ENCODE assay signal across 20 mouse cellular contexts in genomic region chr8:46270741-46271140, GRCm38 (mm10). TPM values are rescaled to one million over a fixed set of nuclear protein-coding genes. Genes with fewer than 3 reads are reported as not detected.
DNase-seq lines count a peak whose midpoint lies in the region; ATAC-seq and TF ChIP-seq lines count a peak whose summit lies in the region.
"Had no signal": no experiment of that assay in that cellular context is flagged by ENCODE, and none has a peak within 500 bp of the region (broad histone marks: within the 10 kb centered on the region; RNA-seq: fewer than 3 reads in every experiment).

No protein-coding gene starts in this region.

- intact Hi-C loops in left cerebral cortex, postnatal 4 days (cut with DNase I) = no loop called here

- H3K36me3 ChIP-seq in forebrain, postnatal 0 days (ENCODE audit: insufficient read depth) = no peaks in the 10 kb centered on the region
- H3K36me3 ChIP-seq in forebrain, embryonic 12.5 days (replicated peaks) = no peaks in the 10 kb centered on the region
- no peaks in the 10 kb centered on the region for H3K36me3 ChIP-seq in heart, embryonic 15.5 days
- H3K36me3 ChIP-seq: hindbrain, embryonic 10.5 days; limb, embryonic 15.5 days; midbrain, embryonic 12.5 days had no signal

- no peak overlapping the region for H3K4me3 ChIP-seq in forebrain, postnatal 0 days (ENCODE audit: low read depth, low read length)
- H3K4me3 ChIP-seq in forebrain, embryonic 12.5 days (replicated peaks) = no peak overlapping the region
- H3K4me3 ChIP-seq in heart, embryonic 15.5 days = no peak overlapping the region
- H3K4me3 ChIP-seq: hindbrain, embryonic 10.5 days; limb, embryonic 15.5 days; midbrain, embryonic 12.5 days had no signal

- no peaks in the 10 kb centered on the region for H3K4me1 ChIP-seq in forebrain, postnatal 0 days (ENCODE audit: insufficient read depth)
- peaks cover 22% of the 10 kb centered on the region for H3K4me1 ChIP-seq in forebrain, embryonic 12.5 days
- peaks cover 4% of the 10 kb centered on the region; the same call in 1 of the 2 replicates for H3K4me1 ChIP-seq in heart, embryonic 15.5 days (replicated peaks)
- H3K4me1 ChIP-seq: limb, embryonic 15.5 days had no signal

- peak; percentile 17 for DNase-seq in forebrain, postnatal 0 days
- peak; percentile 17 for DNase-seq in left cerebral cortex, postnatal 4 days
- DNase-seq in left cerebral cortex, adult 18-20 months (ENCODE audit: low spot score in 2 of 2) = no peak
- peak; percentile 18 to 50 for DNase-seq in kidney, postnatal 36 days
- no peak for DNase-seq in adrenal gland, postnatal 10 days
- DNase-seq in neural tube, embryonic 10.5 days (ENCODE audit: extremely low spot score, low spot score) = no peak
- DNase-seq: lung, adult 18-20 months; lung, postnatal 4 days; right cerebral cortex, adult 18-20 months; thymus, postnatal 14 days had no signal

- no peak for TF ChIP-seq CTCF in forebrain, postnatal 0 days (IDR thresholded peaks at IDR 0.05; ENCODE audit: low read depth)

- WGBS in forebrain, postnatal 0 days = 30% methylated on average over 6 of the region's 6 CpGs
- WGBS in forebrain, embryonic 12.5 days = 27% methylated on average over 6 of the region's 6 CpGs
- WGBS in heart, embryonic 15.5 days = 37% methylated on average over 6 of the region's 6 CpGs

- H3K9me3 ChIP-seq in forebrain, postnatal 0 days (ENCODE audit: low read length) = no peaks in the 10 kb centered on the region
- no peaks in the 10 kb centered on the region for H3K9me3 ChIP-seq in forebrain, embryonic 12.5 days
- H3K9me3 ChIP-seq in heart, embryonic 15.5 days (replicated peaks) = no peaks in the 10 kb centered on the region
- H3K9me3 ChIP-seq: hindbrain, embryonic 10.5 days; limb, embryonic 15.5 days; midbrain, embryonic 12.5 days had no signal

- no peaks in the 10 kb centered on the region for H3K27me3 ChIP-seq in forebrain, postnatal 0 days (ENCODE audit: insufficient read depth, low read length)
- H3K27me3 ChIP-seq in forebrain, embryonic 12.5 days = no peaks in the 10 kb centered on the region
- no peaks in the 10 kb centered on the region for H3K27me3 ChIP-seq in heart, embryonic 15.5 days
- H3K27me3 ChIP-seq: limb, embryonic 15.5 days had no signal

- no peak overlapping the region for H3K27ac ChIP-seq in forebrain, postnatal 0 days (ENCODE audit: low read depth, low read length)
- H3K27ac ChIP-seq in forebrain, embryonic 12.5 days = no peak overlapping the region
- no peak overlapping the region for H3K27ac ChIP-seq in heart, embryonic 15.5 days
- H3K27ac ChIP-seq: hindbrain, embryonic 10.5 days; limb, embryonic 15.5 days; midbrain, embryonic 12.5 days; stomach, postnatal 0 days had no signal

- no peak for ATAC-seq in forebrain, postnatal 0 days
- no peak for ATAC-seq in forebrain, embryonic 12.5 days (ENCODE audit: low FRiP score)
- no peak for ATAC-seq in heart, embryonic 15.5 days (replicated peaks; ENCODE audit: insufficient number of reproducible peaks, insufficient read depth, low FRiP score, low read depth)

- H3K9ac ChIP-seq in forebrain, postnatal 0 days = no peak overlapping the region
- H3K9ac ChIP-seq in forebrain, embryonic 12.5 days = no peak overlapping the region
- no peak overlapping the region for H3K9ac ChIP-seq in heart, embryonic 15.5 days
- H3K9ac ChIP-seq: limb, embryonic 15.5 days; midbrain, embryonic 12.5 days had no signal

- no peak overlapping the region for H3K4me2 ChIP-seq in forebrain, postnatal 0 days (ENCODE audit: low read depth)
- no peak overlapping the region for H3K4me2 ChIP-seq in forebrain, embryonic 12.5 days
- peak overlapping the region; percentile 14 for H3K4me2 ChIP-seq in heart, embryonic 15.5 days
- H3K4me2 ChIP-seq: limb, embryonic 15.5 days; midbrain, embryonic 12.5 days had no signal

RNA-seq across cellular contexts. Expression of gene Helt, which starts 23.7 kb away (rescaled TPM):
- total RNA-seq in forebrain, postnatal 0 days (2014; rRNA removed) = 0.90 and 0.92 TPM in 2 replicates
- 0.81 and 1.4 TPM in 2 replicates for polyA plus RNA-seq in forebrain, postnatal 0 days (2015; fragmentation: Nextera tagmentation; extraction: Ambion mirVana)
- 11.1 and 13.0 TPM in 2 replicates for polyA plus RNA-seq in forebrain, embryonic 12.5 days (2016; fragmentation: Nextera tagmentation; extraction: Ambion mirVana)
- under 1 TPM; 0.60 to 0.70 TPM for total RNA-seq in left cerebral cortex, postnatal 4 days (2021)
- not detected for total RNA-seq in left cerebral cortex, adult 18-20 months (2021)
- polyA plus RNA-seq in heart, embryonic 15.5 days (2015; fragmentation: Nextera tagmentation; extraction: Ambion mirVana) = not detected in 2 replicates
- total RNA-seq in adrenal gland, postnatal 10 days (2021) = not detected
- total RNA-seq: adrenal gland, adult 18-20 months; ES-E14; layer of hippocampus, adult 8-10 months; left cerebral cortex, postnatal 10 days had no signal
- polyA plus RNA-seq: limb, embryonic 15.5 days; stomach, postnatal 0 days had no signal

RNA-seq across cellular contexts. Expression of gene Slc25a4, which starts 59.7 kb away (rescaled TPM):
- total RNA-seq in forebrain, postnatal 0 days (2014; rRNA removed) = 925 and 1,077 TPM in 2 replicates
- 945 and 997 TPM in 2 replicates for polyA plus RNA-seq in forebrain, postnatal 0 days (2015; fragmentation: Nextera tagmentation; extraction: Ambion mirVana)
- 448 and 462 TPM in 2 replicates for polyA plus RNA-seq in forebrain, embryonic 12.5 days (2016; fragmentation: Nextera tagmentation; extraction: Ambion mirVana)
- 100 to 1,000 TPM; 513 to 540 TPM for total RNA-seq in left cerebral cortex, postnatal 4 days (2021)
- total RNA-seq in left cerebral cortex, adult 18-20 months (2021) = 100 to 1,000 TPM; 560 to 596 TPM
- polyA plus RNA-seq in heart, embryonic 15.5 days (2015; fragmentation: Nextera tagmentation; extraction: Ambion mirVana) = 2,014 and 2,378 TPM in 2 replicates
- total RNA-seq in adrenal gland, postnatal 10 days (2021) = 100 to 1,000 TPM; 276 to 572 TPM

Comparison
In these comparisons a context has a peak if more than half of its experiments do, and no peak if none do; other contexts are left out.
1. DNase-seq: peak in forebrain, postnatal 0 days (single experiment), left cerebral cortex, postnatal 4 days (single experiment) and kidney, postnatal 36 days (2 of 2); none in left cerebral cortex, adult 18-20 months (0 of 2), adrenal gland, postnatal 10 days (single experiment) and neural tube, embryonic 10.5 days (single experiment).